Mouse (Mus musculus) neutrophil, adult 83 days (primary cell): ENCODE results near the gene Laptm4a. TPM values are rescaled to one million over a fixed set of nuclear protein-coding genes. Genes with fewer than 3 reads are reported as not detected.

Source experiments
- total RNA-seq, 2 experiments: library from RNA; stranded (reverse); gene quantifications; one replicate each; pipeline ENCODE4 v1.2.4; 2023

Gene Laptm4a
- total RNA-seq: 10 to 100 TPM; 89.3 to 92.0 TPM

DNA sequence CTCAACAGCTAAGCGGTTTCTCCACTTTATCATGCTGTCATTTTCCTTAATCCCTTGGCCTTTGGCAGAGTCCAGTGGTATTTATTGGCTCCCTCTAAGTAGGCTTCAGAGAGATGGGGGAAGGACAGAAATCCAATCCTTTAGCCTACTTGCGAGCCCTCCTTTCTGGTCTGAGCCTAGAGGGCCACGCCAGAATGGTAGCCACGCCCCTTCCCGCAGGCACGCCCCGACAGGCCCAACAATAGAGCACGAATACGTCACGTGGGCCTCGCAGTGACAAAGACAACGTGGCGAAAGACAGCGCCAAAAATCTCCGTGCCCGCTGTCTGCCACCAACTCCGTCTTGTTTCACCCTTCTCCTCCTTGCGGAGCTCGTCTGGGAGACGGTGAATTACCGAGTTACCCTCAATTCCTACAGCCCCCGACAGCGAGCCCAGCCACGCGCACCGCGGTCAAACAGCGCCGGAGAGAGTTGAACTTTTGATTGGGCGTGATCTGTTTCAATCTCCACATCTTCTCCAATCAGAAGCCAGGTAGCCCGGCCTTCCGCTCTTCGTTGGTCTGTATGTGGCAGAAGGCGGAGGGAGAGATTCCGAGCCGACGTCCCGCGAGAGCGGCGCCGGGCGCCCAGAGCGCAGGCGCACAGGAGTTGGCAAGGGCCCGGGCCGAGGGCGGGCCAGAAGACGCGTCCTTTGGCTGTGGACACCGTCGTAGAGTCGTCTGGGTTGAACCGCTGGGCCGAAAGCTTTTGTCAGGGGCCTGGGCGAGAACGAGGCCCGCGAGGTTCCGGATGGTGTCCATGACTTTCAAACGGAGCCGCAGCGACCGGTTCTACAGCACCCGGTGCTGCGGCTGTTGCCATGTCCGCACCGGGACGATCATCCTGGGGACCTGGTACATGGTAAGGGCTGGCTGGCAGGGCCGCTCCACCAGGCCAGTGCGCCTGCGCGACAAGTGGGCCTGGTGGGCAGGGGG, at the start of gene Laptm4a:
Laptm4a (plus strand) TSS at position 271 of the 975 bp plus-strand sequence.

DNA sequence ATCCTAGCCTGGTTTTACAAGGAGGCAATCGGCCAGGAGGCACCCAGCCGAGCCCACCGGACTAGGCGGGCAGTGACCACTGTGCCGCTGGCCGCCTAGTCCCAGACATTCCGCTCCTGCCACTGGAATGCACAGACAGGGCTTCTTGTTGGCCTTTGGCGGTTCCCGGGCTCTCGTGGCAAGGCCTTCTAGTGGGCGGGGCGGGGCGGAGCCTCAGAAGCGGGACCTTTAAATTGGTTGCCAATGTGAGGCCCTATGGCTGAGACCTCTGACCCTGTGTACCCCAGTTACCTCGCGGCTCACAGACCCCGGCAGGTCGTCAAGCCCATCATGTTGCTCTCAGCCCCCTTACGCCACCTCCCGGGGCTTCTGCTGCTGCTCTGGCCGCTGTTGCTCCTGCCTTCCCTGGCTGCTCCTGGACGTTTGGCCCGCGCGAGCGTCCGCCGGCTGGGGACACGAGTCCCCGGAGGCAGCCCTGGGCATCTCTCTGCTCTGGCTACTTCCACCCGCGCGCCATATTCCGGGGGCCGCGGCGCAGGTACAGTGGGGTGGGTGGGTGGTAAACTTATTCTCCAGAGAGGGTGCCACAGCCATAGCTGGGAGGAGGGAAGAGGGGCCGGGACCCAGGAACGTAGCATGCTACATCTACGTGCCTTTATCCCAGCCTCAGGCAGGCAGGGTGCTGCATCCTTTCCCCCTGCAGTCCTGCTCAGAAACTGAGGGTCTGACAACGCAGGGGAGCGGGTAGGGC, 26.4 kb downstream of the Laptm4a start, which contains the start of gene Matn3:
Matn3 (plus strand) TSS at position 216 of the 751 bp plus-strand sequence.

DNA sequence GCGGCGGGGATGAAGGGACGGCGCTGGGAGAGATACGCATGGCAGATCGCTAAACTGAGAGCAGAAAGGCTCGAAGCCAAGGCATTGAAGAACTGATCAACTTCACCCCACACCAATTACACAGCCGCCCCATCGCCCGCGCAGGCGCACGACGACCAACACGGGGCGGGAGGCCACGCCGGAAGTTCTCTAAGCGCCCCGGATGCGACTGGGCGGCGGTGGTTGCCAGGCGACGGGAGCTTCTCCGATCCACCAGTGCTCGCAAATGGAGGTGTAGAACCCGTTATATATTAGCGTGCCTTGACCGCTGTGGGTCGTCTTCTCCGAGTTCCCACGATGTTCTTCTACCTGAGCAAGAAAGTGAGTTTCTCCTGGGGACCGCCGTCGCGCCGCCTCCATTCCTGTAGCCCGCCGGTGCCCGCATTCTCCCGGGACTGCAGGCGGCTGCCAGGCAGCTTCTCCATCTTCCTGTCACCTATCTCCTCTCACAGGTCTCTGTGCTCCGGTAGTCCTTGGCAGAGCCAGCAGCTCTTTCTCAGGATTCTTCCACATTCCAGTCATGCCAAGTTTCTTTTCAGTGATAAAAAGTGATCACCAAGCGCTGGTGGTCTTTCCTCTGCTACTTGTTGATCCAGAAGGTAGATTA, 52.5 kb downstream of the Laptm4a start, which contains the start of gene Wdr35:
Wdr35 (plus strand) TSS at position 73 of the 646 bp plus-strand sequence.

Other genes starting within 250 kb of the Laptm4a start
- gene Pum2, start 247.5 kb upstream of the Laptm4a start, total RNA-seq: 100 to 1,000 TPM; 170 to 171 TPM
- 1 to 10 TPM in 1 of 2 experiments, under 1 TPM in 1; 0.62 to 1.2 TPM for gene Sdc1, start 150.3 kb upstream of the Laptm4a start, total RNA-seq
- not detected for gene Matn3, start 26.3 kb downstream of the Laptm4a start, total RNA-seq
- gene Wdr35, start 52.2 kb downstream of the Laptm4a start, total RNA-seq: 1 to 10 TPM in 1 of 2 experiments, under 1 TPM in 1; 0.83 to 1.5 TPM
- gene Ttc32, start 108.3 kb downstream of the Laptm4a start, total RNA-seq: 10 to 100 TPM; 12.0 to 12.1 TPM